Mouse (Mus musculus) CD4-positive, CD25-positive, alpha-beta regulatory T cell (primary cell): ENCODE data around the gene Plbd2. TPM values are rescaled to one million over a fixed set of nuclear protein-coding genes. Genes with fewer than 3 reads are reported as not detected.

Source experiments
- polyA plus RNA-seq: library from polyadenylated mRNA; unstranded; fragments of 100-300 nt; shearing (Covaris generic); gene quantifications from one replicate; pipeline ENCODE4 v1.2.1, GENCODE M21; 2017

Gene Plbd2
- polyA plus RNA-seq = 29.4 TPM

DNA sequence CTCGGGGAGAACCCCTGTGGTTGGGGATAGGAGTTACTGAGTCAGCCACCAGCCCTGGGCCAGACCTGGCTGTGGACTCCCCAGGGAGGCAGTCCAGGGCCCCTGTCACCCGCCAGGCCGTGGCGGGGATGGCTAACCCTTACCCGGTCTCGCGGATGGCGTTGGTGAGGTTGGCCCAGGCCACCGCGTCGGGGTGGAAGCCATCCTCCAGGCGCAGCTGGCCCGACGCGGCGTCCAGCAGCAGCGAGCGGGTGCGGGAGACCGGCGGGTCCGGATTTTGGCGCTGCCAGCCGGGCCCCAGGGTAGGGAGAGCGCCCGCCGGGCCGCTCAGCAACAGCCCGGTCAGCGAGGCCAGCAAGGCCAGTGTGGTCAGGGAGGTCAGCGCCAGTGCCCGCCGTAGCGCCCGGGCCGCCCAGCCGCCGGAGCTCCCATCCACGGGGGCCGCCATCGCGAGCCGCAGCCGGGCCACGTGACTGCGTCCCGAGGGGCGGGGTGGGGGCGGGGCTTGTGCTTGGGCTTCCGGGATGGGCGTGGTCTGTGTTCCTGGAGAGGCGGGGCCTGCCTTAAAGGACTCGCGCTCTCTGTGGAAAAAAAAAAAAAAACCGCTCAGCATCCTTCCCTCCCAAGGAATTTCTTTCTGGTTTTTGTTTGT, at the start of gene Plbd2:
Gene Plbd2, minus strand, starts transcription at position 482 of the 652 bp plus-strand sequence.

GRCm38 (mm10) chr5:120510982-120511642, 7.7 kb upstream of the Plbd2 start, which contains the start of gene Slc8b1:
Gene Slc8b1, plus strand, starts transcription at chr5:120511168.

GRCm38 (mm10) chr5:120476296-120476695, 27.1 kb downstream of the Plbd2 start, which contains the start of gene Sds:
Gene Sds, plus strand, starts transcription at chr5:120476526.

GRCm38 (mm10) chr5:120472770-120473169, 30.7 kb downstream of the Plbd2 start, which contains the start of gene Sdsl:
Gene Sdsl, minus strand, starts transcription at chr5:120472810.

Other genes starting within 250 kb of the Plbd2 start
- not detected for gene Lhx5, start 71.9 kb downstream of the Plbd2 start, polyA plus RNA-seq
- gene Sdsl, start 30.8 kb downstream of the Plbd2 start, polyA plus RNA-seq = not detected
- 0.24 TPM for gene Sds, start 27.1 kb downstream of the Plbd2 start, polyA plus RNA-seq
- gene Slc8b1, start 7.5 kb upstream of the Plbd2 start, polyA plus RNA-seq = 10.3 TPM
- 25.3 TPM for gene Tpcn1, start 85.0 kb upstream of the Plbd2 start, polyA plus RNA-seq
- 1.6 TPM for gene Iqcd, start 85.4 kb upstream of the Plbd2 start, polyA plus RNA-seq
- 5.1 TPM for gene Rita1, start 109.0 kb upstream of the Plbd2 start, polyA plus RNA-seq
- 76.0 TPM for gene Ddx54, start 109.1 kb upstream of the Plbd2 start, polyA plus RNA-seq
- not detected for gene Cfap73, start 130.6 kb upstream of the Plbd2 start, polyA plus RNA-seq
- 19.2 TPM for gene Rasal1, start 145.2 kb upstream of the Plbd2 start, polyA plus RNA-seq
- gene Dtx1, start 208.3 kb upstream of the Plbd2 start, polyA plus RNA-seq = 240 TPM
- gene Oas2, start 246.2 kb upstream of the Plbd2 start, polyA plus RNA-seq = 3.6 TPM